Mouse (Mus musculus): ENCODE measurements around the gene Ank. TPM values are rescaled to one million over a fixed set of nuclear protein-coding genes. Genes with fewer than 3 reads are reported as not detected.

The Ank gene
- 100 to 1,000 TPM; 173 to 176 TPM for total RNA-seq (2021)
- long read RNA-seq, experiment 1, transcript Ank-201 (12 exons, 3,498 nt): major isoform, 186 of 230 reads
- long read RNA-seq, experiment 1, partial matches to known transcripts: 27 of 230 reads
- long read RNA-seq, experiment 1, other reads (novel, unspliced or antisense): 14 of 230 reads
- long read RNA-seq, experiment 2, transcript Ank-201 (12 exons, 3,498 nt): major isoform, 149 of 182 reads
- long read RNA-seq, experiment 2, partial matches to known transcripts: 28 of 182 reads
- long read RNA-seq, experiment 2, other reads (novel, unspliced or antisense): 4 of 182 reads

- intact Hi-C loops (cut with DNase I): loop anchor here (1.0 to 5.0 kb wide), 5 partner anchors 70 to 146 kb away; no protein-coding TSS in a partner anchor
- Histone ChIP-seq H3K4me3 (peak within 1 kb of the TSS; percentile 90), H3K27ac (peak within 1 kb of the TSS; percentile 97)
- TF ChIP-seq CTCF (IDR thresholded peaks at IDR 0.05): peak; percentile 33
- peak; percentile 88 for DNase-seq (ENCODE audit: extremely low spot score in 1 of 2, low spot score in 2 of 2)
These were observed at the start of gene Ank for GRCm38 (mm10) chr15:27466131-27467080. TSS of gene Ank (plus strand) at chr15:27466677.

DNA sequence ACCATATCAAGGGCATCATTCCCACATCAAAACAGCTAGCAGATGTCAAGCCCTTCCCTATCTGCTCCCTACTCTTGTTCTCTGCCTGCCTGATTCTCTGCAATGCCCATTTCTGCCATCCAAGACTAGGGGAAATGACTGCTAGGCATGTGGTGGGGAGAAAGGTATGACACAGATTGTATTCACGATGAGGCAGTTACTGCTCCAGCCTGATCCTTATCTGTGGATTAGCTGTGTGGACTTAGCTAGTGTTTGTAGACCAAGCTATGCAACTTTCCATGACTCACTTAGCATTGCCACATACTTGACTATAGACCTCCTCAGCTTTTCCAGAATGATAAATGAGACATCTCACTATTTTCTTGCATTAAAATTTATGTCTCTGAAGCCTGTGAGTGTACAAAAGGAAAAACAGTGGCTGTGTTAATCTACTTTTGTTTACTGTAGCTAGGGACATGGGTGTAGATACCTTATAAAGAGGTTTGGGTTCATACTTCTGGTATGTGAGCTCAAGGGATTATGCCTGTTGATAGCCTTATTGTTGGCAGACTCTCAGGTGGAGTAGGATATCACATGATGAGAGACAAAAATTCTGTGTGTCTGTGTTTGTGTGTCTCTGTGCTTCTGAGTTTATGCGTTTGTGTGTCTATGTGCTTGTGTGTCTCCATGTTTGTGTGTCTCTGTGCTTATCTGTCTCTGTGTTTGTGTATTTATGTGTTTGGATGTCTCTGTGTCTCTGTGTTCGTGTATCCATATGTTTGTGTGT is 47.7 kb upstream of the Ank start:
- intact Hi-C loops (cut with DNase I): no loop called here
- no peak for TF ChIP-seq CTCF (IDR thresholded peaks at IDR 0.05)
- no peak overlapping the region for H3K4me3 ChIP-seq
- no peak for DNase-seq (ENCODE audit: extremely low spot score in 1 of 2, low spot score in 2 of 2)
- H3K27ac ChIP-seq: no peak overlapping the region

GRCm38 (mm10) chr15:27421531-27421930 is 44.9 kb upstream of the Ank start:
- intact Hi-C loops (cut with DNase I): no loop called here

GRCm38 (mm10) chr15:27427581-27427980 is 38.9 kb upstream of the Ank start:
- intact Hi-C loops (cut with DNase I): no loop called here
- no peak overlapping the region for H3K4me3 ChIP-seq
- no peak for TF ChIP-seq CTCF (IDR thresholded peaks at IDR 0.05)
- H3K27ac ChIP-seq: no peak overlapping the region
- no peak for DNase-seq (ENCODE audit: extremely low spot score in 1 of 2, low spot score in 2 of 2)

More at GRCm38 (mm10) chr15:27421531-27421930, 44.9 kb upstream of the Ank start:
- no peak for TF ChIP-seq CTCF (IDR thresholded peaks at IDR 0.05)
- no peak for DNase-seq (ENCODE audit: extremely low spot score in 1 of 2, low spot score in 2 of 2)
- Histone ChIP-seq H3K4me3 (no peak overlapping the region), H3K27ac (no peak overlapping the region)

GRCm38 (mm10) chr15:27430241-27430640 is 36.2 kb upstream of the Ank start:
- no peak for TF ChIP-seq CTCF (IDR thresholded peaks at IDR 0.05)
- intact Hi-C loops (cut with DNase I): no loop called here
- DNase-seq (ENCODE audit: extremely low spot score in 1 of 2, low spot score in 2 of 2): no peak
- Histone ChIP-seq H3K4me3 (no peak overlapping the region), H3K27ac (no peak overlapping the region)

DNA sequence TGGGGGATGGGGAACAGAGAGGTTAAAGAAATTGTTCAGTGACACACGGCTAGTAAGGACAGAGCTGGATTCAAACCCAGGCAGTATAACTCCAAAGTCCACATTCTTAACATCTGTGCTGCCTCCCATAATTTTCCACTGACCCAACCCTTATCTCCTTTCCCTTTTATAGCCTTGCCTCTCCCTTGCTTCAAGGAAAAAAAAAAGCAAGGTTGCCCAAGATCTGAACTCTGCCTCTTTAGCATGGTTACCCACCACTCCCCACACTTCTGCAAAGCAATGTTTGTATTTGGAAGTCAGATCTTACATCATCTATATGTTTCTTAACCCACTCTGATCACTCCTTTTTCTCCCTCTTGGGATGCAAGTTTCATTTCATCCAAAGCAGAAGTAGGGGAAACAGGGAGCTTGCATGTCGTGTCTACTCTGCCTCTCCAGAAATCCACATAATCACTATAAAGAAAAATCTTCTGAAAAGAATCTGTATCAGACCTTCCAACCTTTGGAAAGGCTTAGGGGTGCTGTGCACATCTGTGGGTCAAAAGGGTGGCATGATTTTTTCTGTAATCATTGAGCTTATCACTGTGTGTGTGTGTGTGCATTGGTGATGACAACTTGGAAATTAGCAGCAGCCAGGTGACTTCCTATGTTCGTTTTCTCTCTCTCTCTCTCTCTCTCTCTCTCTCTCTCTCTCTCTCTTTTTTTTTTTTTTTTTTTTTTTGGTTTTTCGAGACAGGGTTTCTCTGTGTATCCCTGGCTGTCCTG is 33.4 kb upstream of the Ank start:
- Histone ChIP-seq H3K4me3 (no peak overlapping the region), H3K27ac (no peak overlapping the region)
- no peak for TF ChIP-seq CTCF (IDR thresholded peaks at IDR 0.05)
- intact Hi-C loops (cut with DNase I): no loop called here
- DNase-seq (ENCODE audit: extremely low spot score in 1 of 2, low spot score in 2 of 2): no peak

DNA sequence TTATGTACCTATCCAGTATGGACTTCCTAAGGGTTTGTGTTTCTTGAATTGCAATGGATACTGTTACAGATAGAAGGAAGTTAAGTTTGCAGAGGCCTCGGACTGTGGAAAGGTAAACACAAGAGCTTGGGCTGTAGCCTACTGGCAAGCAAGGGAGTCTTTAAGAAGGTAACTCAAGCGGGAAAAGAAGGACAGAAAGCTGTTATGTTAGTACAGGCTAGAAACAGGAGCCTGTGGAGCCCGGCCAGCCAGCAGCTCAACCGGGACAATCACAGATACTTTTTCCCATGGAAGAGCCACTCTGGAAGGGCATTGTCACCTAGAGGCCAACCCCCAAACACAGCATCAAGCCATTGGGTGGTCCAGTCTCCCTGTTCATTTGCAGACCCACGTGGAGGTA is 31.1 kb upstream of the Ank start:
- intact Hi-C loops (cut with DNase I): no loop called here
- Histone ChIP-seq H3K27ac (no peak overlapping the region), H3K4me3 (no peak overlapping the region)
- no peak for TF ChIP-seq CTCF (IDR thresholded peaks at IDR 0.05)
- DNase-seq (ENCODE audit: extremely low spot score in 1 of 2, low spot score in 2 of 2): no peak

DNA sequence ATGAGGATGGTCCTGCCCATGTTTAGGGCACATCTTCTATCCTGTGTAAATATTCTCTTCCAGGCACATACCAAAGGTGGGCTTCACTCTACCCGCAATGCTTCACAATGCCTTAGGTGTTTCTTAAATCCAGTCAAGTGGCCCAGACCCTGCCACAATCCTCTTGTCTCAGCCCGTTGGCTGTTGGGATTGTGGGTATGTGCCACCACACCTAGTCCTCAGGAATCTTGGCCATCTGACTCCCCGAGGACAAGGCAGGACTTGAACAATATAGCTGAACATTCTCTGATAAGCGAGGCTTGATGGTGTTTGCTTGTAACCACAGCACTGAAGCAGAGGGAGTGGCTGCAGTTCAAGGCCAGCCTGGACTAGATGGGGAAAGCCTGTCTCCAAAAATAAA is 30.3 kb upstream of the Ank start:
- TF ChIP-seq CTCF (IDR thresholded peaks at IDR 0.05): no peak
- H3K27ac ChIP-seq: no peak overlapping the region
- DNase-seq (ENCODE audit: extremely low spot score in 1 of 2, low spot score in 2 of 2): no peak
- intact Hi-C loops (cut with DNase I): no loop called here
- H3K4me3 ChIP-seq: no peak overlapping the region

DNA sequence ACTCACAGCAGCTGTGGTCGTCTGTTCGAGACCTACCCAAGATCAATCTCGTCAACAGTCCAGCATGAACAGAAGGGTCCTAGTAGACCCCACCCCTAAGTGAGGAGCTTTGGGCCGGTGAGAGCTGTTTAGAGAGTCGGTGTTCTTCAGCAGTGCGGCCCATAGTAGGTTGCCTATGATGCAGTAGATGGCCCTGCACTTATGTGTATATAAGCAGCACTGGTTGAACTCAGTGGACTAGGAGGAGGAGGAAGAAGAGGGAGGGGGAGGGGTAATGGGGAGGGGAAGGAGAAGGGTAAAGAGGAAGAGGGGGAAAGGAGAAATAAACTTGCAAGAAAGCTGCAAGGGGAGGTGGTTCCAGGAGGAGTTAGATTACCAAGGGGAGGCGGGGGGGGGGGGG is 25.4 kb upstream of the Ank start:
- DNase-seq (ENCODE audit: extremely low spot score in 1 of 2, low spot score in 2 of 2): no peak
- no peak overlapping the region for H3K27ac ChIP-seq
- intact Hi-C loops (cut with DNase I): no loop called here

GRCm38 (mm10) chr15:27441529-27441928 is 24.9 kb upstream of the Ank start:
- intact Hi-C loops (cut with DNase I): no loop called here
- no peak overlapping the region for H3K4me3 ChIP-seq
- H3K27ac ChIP-seq: no peak overlapping the region
- TF ChIP-seq CTCF (IDR thresholded peaks at IDR 0.05): no peak
- DNase-seq (ENCODE audit: extremely low spot score in 1 of 2, low spot score in 2 of 2): no peak

More for the DNA sequence above, 25.4 kb upstream of the Ank start:
- TF ChIP-seq CTCF (IDR thresholded peaks at IDR 0.05): no peak
- no peak overlapping the region for H3K4me3 ChIP-seq

- intact Hi-C loops (cut with DNase I): no loop called here
- DNase-seq (ENCODE audit: extremely low spot score in 1 of 2, low spot score in 2 of 2): no peak
- no peak overlapping the region for H3K27ac ChIP-seq
- no peak for TF ChIP-seq CTCF (IDR thresholded peaks at IDR 0.05)
- no peak overlapping the region for H3K4me3 ChIP-seq
These were observed 24.5 kb upstream of the Ank start for GRCm38 (mm10) chr15:27441951-27442350.

Data from left cerebral cortex, adult 2 months (tissue).